Mouse (Mus musculus) limb, embryonic 15.5 days (tissue): Measurements from ENCODE around the gene 1700069L16Rik. TPM values are rescaled to one million over a fixed set of nuclear protein-coding genes. Genes with fewer than 3 reads are reported as not detected.
A peak's percentile ranks its signal among the peaks of the same experiment; 100 is the strongest.

Source experiments
- ATAC-seq: fragments of 200-750 bp; cut with Nextera tagmentation; 2 replicates; pipeline ENCODE4 v1.8.0; 2017; ENCODE audit warnings: low read depth, moderate TSS enrichment; ENCODE audit not compliant: insufficient number of reproducible peaks, low FRiP score, low TSS enrichment
- H3K27ac ChIP-seq: fragments of 300-500 bp; sonication (generic); 2 replicates; pipeline ENCODE4 v1.5.1; 2015; ENCODE audit warnings: moderate library complexity, mild to moderate bottlenecking, inconsistent platforms
- H3K27me3 ChIP-seq: fragments of 300-500 bp; sonication (generic); 2 replicates; pipeline ENCODE4 v1.6.1; 2015; ENCODE audit warnings: inconsistent platforms
- H3K36me3 ChIP-seq: fragments of 300-500 bp; sonication (generic); 2 replicates; pipeline ENCODE4 v1.6.1; 2015; ENCODE audit warnings: inconsistent platforms
- H3K4me1 ChIP-seq: fragments of 300-500 bp; sonication (generic); 2 replicates; pipeline ENCODE4 v1.6.1; 2015; ENCODE audit warnings: inconsistent platforms
- H3K4me2 ChIP-seq: fragments of 300-500 bp; sonication (generic); 2 replicates; pipeline ENCODE4 v1.6.1; 2015; ENCODE audit warnings: mild to moderate bottlenecking, inconsistent platforms
- H3K4me3 ChIP-seq: fragments of 300-500 bp; sonication (generic); 2 replicates; pipeline ENCODE4 v1.5.1; 2015; ENCODE audit warnings: mild to moderate bottlenecking, inconsistent platforms
- H3K9ac ChIP-seq: fragments of 300-500 bp; sonication (generic); 2 replicates; pipeline ENCODE4 v1.6.1; 2015; ENCODE audit warnings: inconsistent platforms
- H3K9me3 ChIP-seq: fragments of 300-500 bp; sonication (generic); 2 replicates; pipeline ENCODE4 v1.6.1; 2016; ENCODE audit warnings: inconsistent platforms
- WGBS: fragments of 180-500 bp; shearing (Covaris S2); methylation state at CpG from one replicate; pipeline ENCODE4 v1.1.7; 2015; 5-methylcytosine and 5-hydroxymethylcytosine counted together
- polyA plus RNA-seq: library from polyadenylated mRNA; unstranded; fragments of >200 nt; fragmentation: Nextera tagmentation; extraction: Ambion mirVana; gene quantifications from 2 replicates; pipeline ENCODE4 v1.2.1, GENCODE M21; 2015

Gene 1700069L16Rik
- not detected in 2 replicates for polyA plus RNA-seq

GRCm38 (mm10) chr5:113724446-113724845, at the start of gene 1700069L16Rik:
Gene 1700069L16Rik, minus strand, starts transcription at chr5:113724772.
- ATAC-seq, result no peak
- no peak within 1 kb of the TSS for H3K9ac ChIP-seq
- no peak within 1 kb of the TSS for H3K4me3 ChIP-seq
- no peaks in the 10 kb centered on the region for H3K36me3 ChIP-seq
- 0 out of 2 replicates have a peak, but pooled peaks cover 3% of the 10 kb centered on the region for H3K27me3 ChIP-seq
- no peak within 1 kb of the TSS for H3K4me2 ChIP-seq
- WGBS, result 3% methylated on average over 15 of the region's 15 CpGs
- 0 out of 2 replicates have a peak, but pooled peaks cover 6% of the 10 kb centered on the region for H3K4me1 ChIP-seq
- H3K9me3 ChIP-seq, result no peaks in the 10 kb centered on the region
- no peak within 1 kb of the TSS for H3K27ac ChIP-seq

- peaks cover 43% of the 10 kb centered on the region for H3K36me3 ChIP-seq
- H3K4me1 ChIP-seq, result peaks cover 33% of the 10 kb centered on the region
- H3K27me3 ChIP-seq, result no peaks in the 10 kb centered on the region
- no peaks in the 10 kb centered on the region for H3K9me3 ChIP-seq
- peak overlapping the region; percentile 90 for H3K4me2 ChIP-seq
- no peak for ATAC-seq
- WGBS, result 2% methylated on average over 7 of the region's 7 CpGs
- peak overlapping the region; percentile 100 for H3K4me3 ChIP-seq
- H3K27ac ChIP-seq, result no peak overlapping the region
- H3K9ac ChIP-seq, result no peak overlapping the region
Observed at GRCm38 (mm10) chr5:113773664-113774063, 49.1 kb upstream of the 1700069L16Rik start.

- peak overlapping the region; percentile 90 for H3K4me2 ChIP-seq
- H3K9me3 ChIP-seq, result no peaks in the 10 kb centered on the region
- peak overlapping the region; percentile 62 for H3K27ac ChIP-seq
- 0 out of 2 replicates have a peak, but pooled peaks have one; percentile 1 for ATAC-seq
- peaks cover 34% of the 10 kb centered on the region for H3K4me1 ChIP-seq
- peaks cover 42% of the 10 kb centered on the region for H3K36me3 ChIP-seq
- peak overlapping the region; percentile 56 for H3K9ac ChIP-seq
- peak overlapping the region; percentile 100 for H3K4me3 ChIP-seq
- H3K27me3 ChIP-seq, result no peaks in the 10 kb centered on the region
- under 1% methylated on average over 38 of the region's 38 CpGs for WGBS
Observed at GRCm38 (mm10) chr5:113772905-113773519, 48.4 kb upstream of the 1700069L16Rik start.

GRCm38 (mm10) chr5:113772450-113772895, 47.9 kb upstream of the 1700069L16Rik start, which contains the start of the genes Sart3 and Iscu:
Gene Sart3, minus strand, starts transcription at chr5:113772510.
Gene Iscu, plus strand, starts transcription at chr5:113772748.
- H3K9ac ChIP-seq, result peak within 1 kb of the TSS; percentile 92
- H3K27me3 ChIP-seq, result no peaks in the 10 kb centered on the region
- peaks cover 34% of the 10 kb centered on the region for H3K4me1 ChIP-seq
- peak within 1 kb of the TSS; percentile 98 for H3K27ac ChIP-seq
- no peaks in the 10 kb centered on the region for H3K9me3 ChIP-seq
- H3K4me3 ChIP-seq, result peak within 1 kb of the TSS; percentile 100
- peak; percentile 88 for ATAC-seq
- H3K4me2 ChIP-seq, result peak within 1 kb of the TSS; percentile 90
- WGBS, result under 1% methylated on average over 47 of the region's 49 CpGs
- peaks cover 45% of the 10 kb centered on the region for H3K36me3 ChIP-seq

GRCm38 (mm10) chr5:113771213-113772162, 46.9 kb upstream of the 1700069L16Rik start:
- Histone ChIP-seq H3K4me1 (peaks cover 34% of the 10 kb centered on the region), H3K9me3 (no peaks in the 10 kb centered on the region), H3K27ac (peak overlapping the region; percentile 98), H3K36me3 (peaks cover 40% of the 10 kb centered on the region), H3K4me2 (peak overlapping the region; percentile 90), H3K27me3 (no peaks in the 10 kb centered on the region), H3K4me3 (peak overlapping the region; percentile 100), H3K9ac (peak overlapping the region; percentile 92)
- under 1% methylated on average over 97 of the region's 97 CpGs for WGBS
- ATAC-seq, result peak; percentile 80

GRCm38 (mm10) chr5:113768806-113769205, 44.2 kb upstream of the 1700069L16Rik start:
- Histone ChIP-seq H3K27ac (no peak overlapping the region), H3K9ac (no peak overlapping the region), H3K4me1 (peaks cover 30% of the 10 kb centered on the region), H3K9me3 (no peaks in the 10 kb centered on the region), H3K4me3 (no peak overlapping the region), H3K36me3 (peaks cover 28% of the 10 kb centered on the region), H3K4me2 (no peak overlapping the region), H3K27me3 (no peaks in the 10 kb centered on the region)
- ATAC-seq, result no peak
- 89% methylated on average over 8 of the region's 8 CpGs for WGBS

GRCm38 (mm10) chr5:113765641-113766526, 41.3 kb upstream of the 1700069L16Rik start:
- Histone ChIP-seq H3K27me3 (no peaks in the 10 kb centered on the region), H3K4me1 (peaks cover 22% of the 10 kb centered on the region), H3K4me2 (no peak overlapping the region), H3K9ac (no peak overlapping the region), H3K36me3 (peaks cover 56% of the 10 kb centered on the region), H3K9me3 (no peaks in the 10 kb centered on the region), H3K4me3 (no peak overlapping the region), H3K27ac (no peak overlapping the region)
- WGBS, result 81% methylated on average over 13 of the region's 13 CpGs
- ATAC-seq, result no peak

GRCm38 (mm10) chr5:113764426-113764825, 39.9 kb upstream of the 1700069L16Rik start:
- no peak overlapping the region for H3K4me3 ChIP-seq
- no peaks in the 10 kb centered on the region for H3K27me3 ChIP-seq
- H3K27ac ChIP-seq, result no peak overlapping the region
- no peak overlapping the region for H3K4me2 ChIP-seq
- no peaks in the 10 kb centered on the region for H3K9me3 ChIP-seq
- peaks cover 70% of the 10 kb centered on the region for H3K36me3 ChIP-seq
- H3K9ac ChIP-seq, result no peak overlapping the region
- H3K4me1 ChIP-seq, result peaks cover 8% of the 10 kb centered on the region
- WGBS, result 80% methylated on average over 7 of the region's 7 CpGs
- ATAC-seq, result no peak

- Histone ChIP-seq H3K27ac (no peak overlapping the region), H3K4me1 (no peaks in the 10 kb centered on the region), H3K9me3 (no peaks in the 10 kb centered on the region), H3K27me3 (no peaks in the 10 kb centered on the region), H3K4me2 (no peak overlapping the region), H3K4me3 (no peak overlapping the region), H3K36me3 (peaks cover 85% of the 10 kb centered on the region), H3K9ac (no peak overlapping the region)
- ATAC-seq, result no peak
- 91% methylated on average over 2 of the region's 2 CpGs for WGBS
Observed at GRCm38 (mm10) chr5:113761585-113761984, 37.0 kb upstream of the 1700069L16Rik start.

GRCm38 (mm10) chr5:113755347-113756030, 30.9 kb upstream of the 1700069L16Rik start:
- Histone ChIP-seq H3K27ac (no peak overlapping the region), H3K4me2 (no peak overlapping the region), H3K4me1 (no peaks in the 10 kb centered on the region), H3K36me3 (peaks cover 99% of the 10 kb centered on the region), H3K9me3 (no peaks in the 10 kb centered on the region), H3K9ac (no peak overlapping the region), H3K4me3 (no peak overlapping the region), H3K27me3 (no peaks in the 10 kb centered on the region)
- no peak for ATAC-seq
- WGBS, result 82% methylated on average over 15 of the region's 15 CpGs
